16 mouse cellular contexts compared by ENCODE assay signal in the genomic region with DNA sequence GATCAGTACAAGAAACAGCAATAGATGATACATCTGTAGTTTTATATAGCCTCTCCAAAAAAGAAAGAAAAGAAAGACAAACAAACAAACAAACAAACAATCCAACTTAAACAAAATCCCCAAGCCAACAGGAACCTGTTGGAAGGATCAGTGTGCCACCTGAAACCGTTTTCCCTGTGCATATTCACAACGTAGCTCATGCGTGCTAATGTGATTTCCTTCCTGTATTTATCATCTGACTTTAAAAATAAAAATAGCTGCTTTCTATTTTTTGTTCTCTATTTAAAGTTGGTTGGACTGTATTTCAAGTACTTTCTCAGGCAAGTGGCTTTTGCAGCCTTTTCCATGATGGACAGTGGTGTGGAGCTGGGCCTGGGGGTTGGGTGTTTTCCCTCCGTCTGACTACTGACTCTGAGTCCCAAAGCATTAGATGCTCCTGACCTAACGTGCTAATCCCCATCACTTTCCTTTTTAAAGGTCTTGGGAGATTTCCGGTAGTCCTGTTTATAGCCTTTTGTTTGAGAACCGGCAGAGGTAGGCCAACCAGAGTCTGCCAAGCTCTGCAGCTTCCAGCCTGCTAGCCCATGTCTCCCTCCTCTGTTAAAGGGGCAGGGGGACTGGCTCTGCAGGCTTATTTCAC.
A peak's percentile ranks its signal among the peaks of the same experiment; 100 is the strongest.
DNase-seq lines count a peak whose midpoint lies in the region; ATAC-seq and TF ChIP-seq lines count a peak whose summit lies in the region.
"Had no signal": no experiment of that assay in that cellular context is flagged by ENCODE, and none has a peak within 500 bp of the region (broad histone marks: within the 10 kb centered on the region; RNA-seq: fewer than 3 reads in every experiment).

No protein-coding gene starts in this region.

- peaks cover 47% of the 10 kb centered on the region for H3K4me1 ChIP-seq in heart, embryonic 10.5 days

- 71% methylated on average over 7 of the region's 7 CpGs for WGBS in heart, embryonic 10.5 days

- no peak overlapping the region for H3K27ac ChIP-seq in heart, embryonic 10.5 days
- H3K27ac ChIP-seq in layer of hippocampus, adult 2 months, result peak overlapping the region; percentile 28; the same call in 1 of the 2 replicates
- H3K27ac ChIP-seq: forebrain, embryonic 13.5 days; hindbrain, embryonic 13.5 days; liver, embryonic 13.5 days had no signal

- no peak for ATAC-seq in CD4-positive, CD25-positive, alpha-beta regulatory T cell, adult 4 months
- ATAC-seq: forebrain, embryonic 13.5 days; intestine, postnatal 0 days had no signal

- no peaks in the 10 kb centered on the region for H3K27me3 ChIP-seq in heart, embryonic 10.5 days (ENCODE audit: insufficient read depth, poor library complexity, severe bottlenecking)
- H3K27me3 ChIP-seq: forebrain, embryonic 13.5 days; hindbrain, embryonic 13.5 days; liver, embryonic 13.5 days had no signal

- peak; percentile 67 for DNase-seq in heart, adult 8-10 months (ENCODE audit: low spot score)
- no peak for DNase-seq in heart, embryonic 10.5 days (ENCODE audit: low spot score)
- DNase-seq in layer of hippocampus, adult 2 months (ENCODE audit: low spot score in 2 of 2), result no peak
- no peak for DNase-seq in layer of hippocampus, postnatal 10 days (ENCODE audit: low spot score in 2 of 2)
- DNase-seq in R1 (ENCODE audit: low read depth, low spot score), result peak; percentile 25
- peak; percentile 9 to 36 for DNase-seq in kidney, postnatal 36 days
- DNase-seq: cerebellum, adult 11-12 months; left cerebral cortex, postnatal 4 days; liver, embryonic 13.5 days; lung, postnatal 14 days; right cerebral cortex, postnatal 4 days; thymus, adult 2 months had no signal

- no peak overlapping the region for H3K4me3 ChIP-seq in heart, embryonic 10.5 days
- no peak overlapping the region for H3K4me3 ChIP-seq in layer of hippocampus, adult 2 months
- H3K4me3 ChIP-seq: forebrain, embryonic 13.5 days; hindbrain, embryonic 13.5 days; liver, embryonic 13.5 days had no signal

- H3K36me3 ChIP-seq in heart, embryonic 10.5 days, result peaks cover 12% of the 10 kb centered on the region; the same call in 1 of the 2 replicates
- H3K36me3 ChIP-seq: liver, embryonic 13.5 days had no signal

- H3K9me3 ChIP-seq in heart, embryonic 10.5 days, result no peaks in the 10 kb centered on the region
- H3K9me3 ChIP-seq: forebrain, embryonic 13.5 days; hindbrain, embryonic 13.5 days; liver, embryonic 13.5 days had no signal

- no peak for TF ChIP-seq CTCF in layer of hippocampus, adult 2 months (conservative IDR thresholded peaks at IDR 0.05)

Comparison
In these comparisons a context has a peak if more than half of its experiments do, and no peak if none do; other contexts are left out.
1. DNase-seq: peak in heart, adult 8-10 months (single experiment), R1 (single experiment) and kidney, postnatal 36 days (2 of 2); none in heart, embryonic 10.5 days (single experiment), layer of hippocampus, adult 2 months (0 of 2) and layer of hippocampus, postnatal 10 days (0 of 2).